Mouse (Mus musculus) kidney, adult 11 months (tissue): ENCODE data around the gene Mcm7.
A peak's percentile ranks its signal among the peaks of the same experiment; 100 is the strongest.
"Not testable (repeated sequence)": the region's sequence is repeated elsewhere in the genome, so short reads cannot be mapped to it uniquely, and the experiment has no call there.

Source experiments
- DNase-seq: peaks from one replicate; pipeline ENCODE4 v3.0.0; 2022

Gene Mcm7

DNA sequence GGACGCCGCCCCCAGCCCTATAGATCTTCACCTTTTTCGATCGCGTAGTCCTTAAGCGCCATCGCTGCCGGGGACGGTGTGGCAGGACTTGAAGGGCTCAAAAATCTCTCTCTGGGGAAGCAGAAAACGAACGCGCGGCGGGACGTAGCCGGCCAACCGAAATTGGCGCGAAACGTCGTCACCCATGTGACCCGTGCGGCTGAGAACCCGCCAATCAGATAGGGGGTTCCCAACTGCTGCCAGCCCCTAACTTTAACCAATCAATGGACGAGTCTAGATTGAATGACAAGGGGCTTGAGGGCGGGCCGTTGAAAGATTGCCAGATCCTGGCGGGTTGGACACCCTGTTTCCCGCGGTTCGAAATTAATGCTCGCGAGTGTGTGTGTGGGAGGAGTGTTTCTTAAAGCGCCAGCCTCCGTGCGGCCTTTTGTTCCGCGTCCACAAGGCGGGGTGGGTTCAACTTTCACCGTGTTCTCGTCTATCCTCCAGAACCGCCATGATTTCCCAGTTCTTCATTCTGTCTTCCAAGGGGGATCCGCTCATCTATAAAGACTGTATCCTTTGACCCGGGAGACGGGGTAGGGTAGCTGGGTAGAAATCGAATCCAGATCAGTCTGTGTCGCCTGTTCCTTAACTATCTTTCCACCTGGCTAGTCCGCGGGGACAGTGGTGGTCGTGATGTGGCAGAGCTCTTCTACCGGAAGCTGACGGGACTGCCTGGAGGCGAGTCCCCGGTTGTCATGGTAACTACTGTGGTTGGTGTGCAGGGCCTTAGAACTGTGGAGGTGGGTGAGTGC is at the start of gene Mcm7, which contains the start of gene Ap4m1:
Gene Mcm7 (minus strand): TSS at position 728 of the 797 bp plus-strand sequence.
Gene Ap4m1 (plus strand): TSS at position 308 of the 797 bp plus-strand sequence.
- peak; percentile 98 for DNase-seq

DNA sequence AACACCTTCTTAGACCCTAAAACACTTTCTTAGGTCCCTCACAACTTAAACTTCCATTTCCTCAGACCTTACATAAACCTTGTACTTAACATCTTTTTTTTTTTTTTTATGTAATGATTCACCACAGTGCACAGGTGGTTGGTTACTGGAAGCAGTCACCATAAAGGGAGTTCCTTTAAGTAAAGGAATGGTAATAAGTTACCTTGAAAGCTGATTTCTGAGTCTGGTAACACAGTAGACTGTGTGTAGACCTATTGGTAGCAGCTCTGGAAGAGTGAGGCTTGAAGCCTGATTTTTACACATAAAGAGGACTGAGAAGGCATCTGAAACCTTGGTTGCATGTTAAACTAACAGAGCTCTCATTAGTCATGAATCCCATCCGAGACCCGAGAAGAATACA is 47.6 kb upstream of the Mcm7 start:
- DNase-seq = no peak

DNA sequence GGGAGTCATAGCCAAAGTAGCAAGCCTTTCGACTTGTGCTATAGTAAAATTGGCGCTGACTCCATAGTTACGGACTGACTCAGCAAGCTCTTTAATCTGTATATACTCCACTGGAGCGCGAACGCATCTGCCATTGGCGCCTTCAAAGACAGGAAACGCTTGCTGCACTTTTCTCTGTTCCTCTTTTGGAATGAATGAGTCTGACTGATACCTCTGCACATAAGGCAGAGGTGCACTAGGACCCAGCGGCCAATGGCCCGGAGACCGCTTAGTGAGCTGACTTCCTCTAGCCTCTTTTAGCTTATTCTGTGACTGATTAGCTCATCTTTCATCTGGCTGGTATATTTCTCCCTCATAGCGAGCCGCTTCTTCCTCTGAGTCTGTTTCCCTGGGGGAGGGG is 44.4 kb upstream of the Mcm7 start:
- DNase-seq = not testable (repeated sequence)

DNA sequence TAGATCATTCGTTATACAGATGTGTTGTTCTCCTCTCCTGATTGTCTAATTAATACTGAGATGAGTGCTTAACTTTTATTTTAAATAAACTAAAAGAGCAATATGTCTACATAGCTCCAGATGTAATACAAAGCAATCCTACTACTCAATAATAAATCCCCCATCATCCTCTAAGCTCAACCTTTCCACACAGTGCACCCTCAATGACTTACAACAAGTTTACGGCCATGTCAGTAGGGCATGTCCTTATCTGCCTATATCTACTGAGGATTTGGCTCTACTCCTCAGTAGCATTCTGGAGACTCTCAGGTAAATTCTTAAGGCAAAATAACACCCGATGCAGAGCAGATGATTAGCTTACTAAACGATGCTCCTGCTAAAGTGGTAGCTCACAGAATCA is 35.7 kb upstream of the Mcm7 start:
- DNase-seq = no peak

DNA sequence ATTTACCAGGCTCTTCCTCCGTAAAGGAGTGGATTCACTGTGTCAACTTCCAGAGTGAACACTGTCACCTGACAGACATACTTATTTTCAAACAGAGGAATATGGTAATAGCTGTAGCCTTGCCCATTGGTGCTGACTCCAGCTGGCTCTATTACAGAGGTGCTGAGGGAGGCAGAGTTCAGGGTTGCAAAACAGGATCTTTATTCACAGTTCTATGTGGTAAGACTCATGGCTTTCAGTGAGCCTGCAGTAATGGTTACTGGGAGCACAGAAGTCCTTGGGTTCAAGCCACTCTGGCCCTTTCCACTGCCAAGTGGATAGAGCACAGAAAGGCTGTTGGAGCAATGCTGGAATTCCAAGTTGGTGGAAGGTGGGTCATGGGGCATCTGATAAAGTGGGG is 35.0 kb upstream of the Mcm7 start:
- DNase-seq = no peak

DNA sequence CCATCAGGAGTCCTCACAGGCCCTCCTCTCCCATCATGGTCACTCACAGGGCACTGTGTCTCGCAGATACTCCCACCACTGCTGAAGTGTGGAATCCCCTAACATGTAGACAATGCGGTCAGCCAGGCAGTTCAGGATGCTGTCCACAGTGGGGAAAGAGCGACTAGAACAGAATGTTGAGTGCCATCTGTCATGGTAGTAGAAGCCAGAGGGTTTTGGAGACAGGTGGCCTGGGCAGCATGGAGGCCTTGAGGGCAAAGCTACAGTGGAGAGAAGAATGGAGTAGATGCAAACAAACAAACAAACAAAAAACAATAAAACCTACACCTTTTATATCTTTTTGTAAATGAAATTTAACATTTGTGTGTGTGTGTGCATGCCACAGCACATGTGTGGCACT is 29.9 kb upstream of the Mcm7 start:
- no peak for DNase-seq

DNA sequence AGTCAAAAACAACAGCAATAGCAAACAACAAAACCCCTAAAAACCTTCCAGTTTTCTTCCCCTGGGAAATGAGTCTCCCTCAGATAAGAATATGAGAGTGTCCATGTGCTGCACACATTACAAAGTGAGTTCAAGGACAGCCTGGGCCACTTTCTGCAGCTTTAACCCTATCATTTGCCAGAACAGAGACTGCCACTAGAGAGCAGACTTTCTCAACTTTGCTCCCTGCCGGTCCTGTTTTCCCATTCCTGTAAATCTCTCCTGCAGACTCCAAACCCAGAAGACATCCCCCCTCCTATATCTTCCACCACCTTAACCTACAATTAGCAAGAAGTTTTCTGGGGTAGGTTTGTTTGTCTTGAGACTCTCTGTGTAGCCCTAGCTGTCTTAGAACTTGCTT is 27.4 kb upstream of the Mcm7 start:
- no peak for DNase-seq

DNA sequence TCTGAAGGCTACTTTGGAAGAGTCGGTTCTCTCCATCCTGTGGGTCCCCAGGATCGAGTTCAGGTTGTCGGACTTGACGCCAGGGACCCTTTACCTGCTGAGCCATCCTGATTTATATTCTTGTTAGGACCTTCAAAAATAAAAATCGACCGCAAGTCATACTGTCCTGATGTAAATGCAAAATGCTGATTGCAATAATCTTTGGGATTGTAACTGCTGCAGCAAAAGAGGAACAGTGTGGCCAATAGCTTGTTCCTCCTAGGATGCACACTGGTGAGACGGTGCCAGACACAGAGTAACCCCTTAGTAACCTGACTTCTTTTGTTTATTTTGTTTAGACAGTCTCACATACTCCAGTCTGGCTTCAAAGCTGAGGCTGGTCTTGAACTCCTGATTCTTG is 23.2 kb upstream of the Mcm7 start:
- no peak for DNase-seq

DNA sequence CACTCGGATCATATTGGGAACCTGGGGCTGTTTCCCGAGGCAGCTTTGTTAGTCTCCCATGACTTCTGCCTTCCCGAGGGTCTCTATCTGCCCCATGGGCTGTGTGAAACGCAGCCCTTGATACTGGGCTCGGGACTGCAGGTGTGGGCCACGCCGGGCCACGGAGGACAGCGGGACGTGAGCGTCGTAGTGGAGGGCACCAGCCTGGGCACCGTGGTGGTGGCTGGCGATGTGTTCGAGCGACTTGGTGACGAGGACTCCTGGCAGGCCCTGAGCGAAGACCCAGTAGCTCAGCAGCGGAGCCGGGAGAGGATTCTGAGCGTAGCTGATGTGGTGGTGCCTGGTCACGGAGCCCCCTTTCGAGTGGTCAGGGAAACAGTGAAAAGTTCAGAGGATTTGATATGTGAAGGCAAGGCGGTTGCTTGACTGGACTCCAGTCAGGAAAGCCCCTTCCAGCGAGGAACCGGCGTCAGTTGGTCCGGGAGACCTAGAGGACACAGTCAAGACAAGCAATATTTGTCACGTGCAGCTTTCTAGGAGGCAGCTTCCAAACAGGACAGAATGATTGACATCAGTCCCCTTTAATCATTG is 22.6 kb upstream of the Mcm7 start:
- no peak for DNase-seq

DNA sequence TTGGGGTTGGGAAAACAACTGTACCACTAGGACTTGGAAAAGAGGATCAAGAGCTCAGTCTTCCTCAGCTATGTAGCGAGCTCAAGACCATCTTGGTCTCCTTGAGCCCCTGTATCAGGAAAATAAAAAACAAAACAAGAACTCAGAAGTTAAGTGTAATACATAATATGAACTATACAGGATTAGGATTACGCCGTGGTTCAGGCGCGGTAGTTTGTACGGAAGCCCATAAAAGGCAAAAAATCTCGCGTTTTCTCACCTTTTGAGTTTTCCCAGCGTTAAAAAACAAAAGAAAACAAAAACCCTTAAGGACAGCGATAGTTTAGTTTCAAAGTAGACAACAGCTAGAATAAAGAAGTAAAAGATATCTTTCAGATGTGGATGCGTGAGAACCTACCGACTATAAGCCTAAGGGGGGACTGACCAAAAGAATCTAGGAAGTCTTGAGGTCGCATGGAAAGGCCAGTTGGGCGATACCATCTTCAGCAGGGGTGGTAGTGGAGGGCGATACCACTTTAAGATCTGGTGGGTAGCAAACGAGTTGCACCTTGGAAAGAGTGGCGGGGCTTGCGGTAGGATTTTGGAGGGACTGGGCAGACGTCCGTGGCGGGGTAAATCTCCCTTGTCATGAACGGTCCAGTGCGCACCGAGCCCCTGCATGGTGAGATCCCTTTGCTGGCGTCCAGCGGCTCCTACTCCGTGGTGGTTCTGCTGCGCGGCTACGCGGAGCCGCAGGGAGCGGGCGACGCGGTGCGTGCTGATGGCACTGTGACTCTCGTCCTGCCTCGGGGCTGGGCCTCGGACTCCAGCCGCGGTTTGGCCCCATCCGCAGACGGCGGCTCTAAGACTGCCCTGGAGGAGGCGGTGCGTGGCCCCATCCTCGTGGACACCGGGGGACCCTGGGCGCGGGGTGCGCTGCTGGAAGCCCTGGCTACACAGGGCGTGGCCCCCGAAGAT is 21.8 kb upstream of the Mcm7 start, which contains the start of gene Mblac1:
Gene Mblac1 (plus strand): TSS at position 544 of the 957 bp plus-strand sequence.
- DNase-seq = peak; percentile 86

DNA sequence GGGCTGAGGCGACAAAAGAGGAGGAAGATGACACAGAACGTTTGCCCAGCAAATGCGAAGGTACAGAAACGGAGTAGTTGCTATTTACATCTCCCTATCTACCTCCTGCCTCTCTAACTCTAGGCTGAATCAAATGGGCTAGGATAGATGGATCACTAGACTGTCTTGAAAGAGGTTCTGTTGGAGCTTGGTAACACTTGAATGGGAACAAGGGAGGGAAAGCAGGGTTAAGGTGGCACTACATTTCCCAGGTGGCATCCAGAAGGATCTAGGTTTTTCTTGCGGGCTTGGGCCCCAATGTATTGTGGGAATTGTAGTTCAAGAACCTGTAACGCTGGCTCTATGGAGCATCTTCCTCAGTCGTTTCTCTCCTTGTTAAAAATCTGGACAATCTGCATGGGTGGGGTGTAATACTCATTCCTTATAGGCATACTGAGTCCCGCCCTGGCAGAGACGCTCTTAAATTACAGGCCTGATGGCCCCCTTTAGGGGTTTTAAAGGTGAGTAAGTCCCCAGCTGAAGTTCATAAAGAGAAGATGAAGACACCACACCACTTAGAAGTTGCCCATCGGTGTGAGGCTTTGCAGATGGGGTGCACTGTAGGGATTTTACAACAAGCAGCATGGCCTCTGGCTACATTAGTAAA is 15.6 kb upstream of the Mcm7 start:
- DNase-seq = peak; percentile 75

DNA sequence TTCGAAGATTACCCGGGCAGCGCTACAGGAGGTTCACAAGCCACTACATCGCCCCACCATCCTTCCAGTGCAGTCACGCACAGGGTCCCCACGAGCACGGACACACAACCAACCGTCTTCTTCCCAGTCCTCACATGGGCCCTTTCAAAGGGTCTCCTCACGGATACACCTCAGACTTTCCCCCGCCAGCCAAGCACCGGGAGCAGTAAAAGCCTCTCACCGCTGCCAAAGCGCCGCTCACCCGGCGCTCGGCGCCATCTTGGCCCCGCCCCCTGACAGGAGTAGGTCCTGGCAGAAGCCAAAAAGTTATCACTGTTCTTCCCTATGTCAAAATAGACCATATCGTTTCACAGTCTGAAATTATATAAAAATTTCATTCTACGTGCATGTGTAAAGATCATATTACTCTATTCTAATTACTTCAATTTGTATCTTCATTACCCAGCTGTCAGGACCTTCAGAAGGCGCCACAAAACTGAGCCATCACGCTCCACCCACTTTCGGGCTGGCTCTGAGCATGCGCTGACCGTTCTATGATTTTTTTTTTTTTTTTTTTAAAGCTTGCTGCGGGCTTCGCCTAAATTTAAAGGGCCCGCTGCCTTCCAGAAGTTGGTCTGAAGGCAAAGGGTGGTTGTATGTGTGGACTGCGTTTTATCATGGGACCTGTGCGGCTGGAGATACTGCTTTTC is 14.9 kb upstream of the Mcm7 start, which contains the start of the genes Taf6 and Cnpy4:
Gene Taf6 (minus strand): TSS at position 502 of the 689 bp plus-strand sequence.
Gene Cnpy4 (plus strand): TSS at position 536 of the 689 bp plus-strand sequence.
- peak; percentile 78 for DNase-seq

DNA sequence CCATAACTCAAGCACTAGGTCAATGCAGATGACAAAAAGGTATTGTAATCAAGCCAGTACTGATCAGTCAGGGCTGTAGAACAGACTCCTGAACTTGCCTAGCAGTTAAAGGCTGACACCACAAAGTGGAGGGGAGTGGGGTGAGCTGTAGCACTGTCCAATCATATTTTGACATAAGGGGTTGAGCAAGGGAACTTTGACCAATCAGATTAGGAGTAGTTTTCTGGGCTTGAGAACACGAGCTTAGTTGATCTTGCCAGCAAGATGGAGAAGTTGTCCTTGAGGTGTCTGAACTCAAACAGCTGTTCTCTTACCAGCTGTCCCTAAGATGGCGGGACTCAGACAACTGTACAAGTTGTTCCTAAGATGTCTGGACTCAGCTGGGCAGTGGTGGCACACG is 995 bp upstream of the Mcm7 start:
- DNase-seq = no peak

DNA sequence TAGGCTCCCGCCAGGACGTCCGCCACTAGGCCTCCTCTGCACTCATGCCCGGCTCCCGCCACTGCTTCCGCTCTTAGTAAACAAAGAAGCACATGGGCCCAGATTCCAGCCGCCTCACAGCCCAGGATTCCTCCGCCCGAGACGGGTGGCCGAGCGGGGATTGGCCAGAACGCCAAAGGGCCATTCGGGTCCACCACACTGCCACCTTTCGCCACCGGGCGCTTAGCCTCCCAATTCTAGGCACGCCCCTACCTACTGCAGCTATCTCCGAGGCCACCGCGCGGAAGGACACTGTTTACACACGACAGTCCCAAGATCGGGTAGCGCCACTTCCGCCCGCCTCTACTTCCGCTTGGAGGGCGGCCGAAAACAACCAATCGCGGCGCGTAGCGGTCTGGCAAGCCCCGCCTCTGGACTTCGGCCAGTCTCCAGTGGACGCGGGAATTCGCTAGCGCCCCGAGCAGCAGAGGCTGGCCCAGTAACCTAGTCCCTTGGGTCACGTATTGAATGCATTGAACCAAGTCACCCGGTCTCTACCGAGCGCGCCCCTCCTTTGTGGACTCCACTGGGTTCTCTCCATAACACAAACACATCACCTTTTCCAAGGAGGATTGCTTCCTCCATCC is 1.2 kb downstream of the Mcm7 start:
- peak; percentile 98 for DNase-seq

DNA sequence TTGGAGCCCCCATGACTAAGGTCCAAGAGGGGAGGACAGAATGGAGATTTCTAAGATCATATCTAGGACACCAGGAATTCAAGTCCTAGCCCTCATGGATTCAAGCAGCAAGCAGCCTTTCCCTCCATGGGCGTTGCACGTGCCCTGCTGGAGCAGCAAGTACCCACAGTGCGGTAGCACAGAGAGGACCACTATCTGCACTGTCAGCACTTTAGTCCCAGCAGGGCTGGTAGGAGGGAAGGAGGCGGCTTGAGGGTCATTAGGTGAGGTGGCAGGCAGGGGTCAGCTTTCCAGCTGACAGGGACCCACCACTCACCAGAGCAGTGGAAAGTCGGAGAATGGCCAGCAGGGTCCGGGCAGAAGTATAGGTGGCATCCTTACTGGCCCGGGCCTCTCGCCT is 6.6 kb downstream of the Mcm7 start:
- DNase-seq = no peak

DNA sequence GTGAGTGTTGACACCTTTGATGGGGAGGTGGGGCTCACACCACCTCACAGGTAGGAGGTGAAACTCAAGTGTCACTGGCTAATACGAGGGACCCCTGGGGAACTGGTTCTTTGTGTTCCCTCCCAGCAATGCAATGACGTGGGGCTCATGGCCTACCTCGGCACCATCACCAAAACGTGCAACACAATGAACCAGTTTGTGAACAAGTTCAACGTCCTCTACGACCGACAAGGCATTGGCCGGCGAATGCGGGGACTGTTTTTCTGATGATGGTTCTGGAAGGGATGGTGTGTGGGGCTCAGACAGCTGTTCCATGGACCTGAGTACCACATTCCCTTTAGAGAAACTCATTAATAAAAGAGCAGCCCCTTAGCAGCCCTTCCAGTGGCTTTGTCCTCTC is 8.6 kb downstream of the Mcm7 start:
- no peak for DNase-seq

DNA sequence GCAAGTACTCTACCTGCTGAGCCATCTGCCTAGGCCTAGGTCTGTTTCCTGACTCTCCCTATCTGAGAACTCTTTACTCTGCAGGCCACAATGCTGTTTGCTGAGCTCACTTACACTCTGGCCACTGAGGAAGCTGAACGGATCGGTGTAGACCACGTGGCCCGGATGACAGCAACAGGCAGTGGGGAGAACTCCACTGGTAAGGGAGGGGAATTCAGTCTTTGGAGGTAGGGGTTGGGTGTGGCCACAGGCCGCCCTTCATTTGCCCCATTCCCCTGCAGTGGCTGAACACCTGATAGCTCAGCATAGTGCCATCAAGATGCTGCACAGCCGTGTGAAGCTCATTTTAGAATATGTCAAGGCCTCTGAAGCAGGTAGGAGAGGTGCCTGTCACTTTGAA is 9.2 kb downstream of the Mcm7 start:
- no peak for DNase-seq

DNA sequence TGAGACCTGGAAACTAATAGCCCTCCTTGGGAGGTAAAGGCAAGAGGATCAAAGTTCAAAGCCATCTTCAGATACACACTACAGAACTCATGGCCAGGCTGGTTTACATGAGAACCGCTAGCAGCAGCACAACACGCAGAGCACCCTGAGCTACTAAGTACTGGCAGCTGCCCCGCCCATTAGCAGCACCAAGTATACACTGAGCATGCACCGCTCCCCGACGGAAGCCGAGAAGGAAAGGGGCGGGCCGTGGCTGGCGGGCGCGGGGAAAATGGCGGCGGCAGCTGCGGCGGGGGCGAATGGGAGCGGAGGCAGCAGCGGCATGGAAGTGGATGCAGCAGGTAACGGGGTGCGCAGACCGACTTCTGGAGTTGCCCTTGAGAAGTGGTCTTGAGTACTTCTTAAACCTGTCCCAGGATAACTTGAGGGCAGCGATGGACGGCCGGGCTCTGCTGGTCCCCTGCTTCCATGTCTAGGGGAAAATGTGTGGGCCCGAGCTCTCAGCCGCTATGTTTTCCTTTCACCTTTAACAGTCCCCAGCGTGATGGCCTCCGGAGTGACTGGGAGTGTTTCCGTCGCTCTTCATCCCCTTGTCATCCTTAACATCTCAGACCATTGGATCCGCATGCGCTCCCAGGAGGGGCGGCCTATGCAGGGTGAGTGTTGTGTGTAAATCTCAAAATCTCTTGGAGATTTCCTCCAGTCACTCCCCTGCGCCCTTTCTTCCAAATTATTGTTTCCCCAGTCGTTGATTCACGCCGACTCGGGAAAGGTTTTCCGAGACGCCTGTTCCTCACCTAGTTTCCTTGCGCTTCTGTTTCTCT is 11.2 kb downstream of the Mcm7 start, which contains the start of gene Cops6:
Gene Cops6 (plus strand): TSS at position 230 of the 824 bp plus-strand sequence.
- peak; percentile 91 for DNase-seq

DNA sequence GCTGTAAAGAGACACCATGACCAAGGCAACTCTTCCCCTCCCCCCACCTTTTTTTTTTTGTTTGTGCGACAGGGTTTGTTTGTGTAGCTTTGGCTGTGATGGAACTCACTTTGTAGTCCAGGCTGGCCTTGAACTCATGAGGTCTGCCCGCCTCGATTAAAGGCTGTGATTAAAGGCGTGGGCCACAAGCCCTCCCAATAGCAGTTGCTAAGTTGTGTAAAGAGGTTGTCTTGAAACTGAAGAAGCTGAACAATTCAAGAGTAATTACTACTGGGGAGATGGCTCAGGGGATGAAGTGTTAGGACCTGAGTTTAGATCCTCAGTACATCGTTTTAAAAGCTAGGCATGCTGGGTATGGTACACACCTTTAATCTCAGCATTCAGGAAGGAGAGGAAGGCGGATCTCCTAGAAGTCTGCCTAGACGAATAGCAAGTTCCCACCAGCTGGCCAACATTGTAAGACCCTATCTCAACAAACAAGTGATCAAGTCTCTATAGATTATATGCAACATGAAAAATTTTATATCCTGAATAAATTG is 11.9 kb downstream of the Mcm7 start:
- DNase-seq = no peak

DNA sequence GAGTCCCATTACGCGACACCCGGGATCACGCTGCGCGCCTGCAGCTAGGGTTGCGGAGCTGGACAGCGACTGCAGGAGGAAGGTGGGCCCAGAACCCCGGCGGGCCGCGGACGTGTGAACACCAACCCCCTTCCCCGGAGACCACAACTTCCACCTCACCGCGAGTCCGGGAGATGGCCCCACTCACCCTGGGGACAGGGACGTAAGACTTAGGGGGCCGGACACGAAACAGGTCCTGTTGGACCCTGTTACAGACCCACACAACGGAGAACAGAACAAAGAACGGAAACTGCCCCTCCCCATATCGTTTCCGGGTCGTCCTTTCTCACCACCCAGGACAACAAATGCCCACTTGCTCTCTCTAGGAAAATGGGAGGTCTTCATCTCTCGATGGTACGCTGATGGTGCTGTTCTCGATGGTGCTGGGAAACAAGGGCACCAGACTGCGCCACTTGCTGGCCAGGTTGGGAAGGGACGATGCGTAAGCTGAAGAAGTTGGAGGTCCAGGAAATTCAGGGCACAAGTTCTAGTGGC is 16.7 kb downstream of the Mcm7 start, which contains the start of gene Zfp113:
Gene Zfp113 (minus strand): TSS at position 302 of the 534 bp plus-strand sequence.
- peak; percentile 95 for DNase-seq
